Mouse (Mus musculus): ENCODE data around the gene Sh3pxd2a. TPM values are rescaled to one million over a fixed set of nuclear protein-coding genes. Genes with fewer than 3 reads are reported as not detected.

The Sh3pxd2a gene
- total and polyA plus RNA-seq, 3 experiments: 3.9 to 11.3 TPM; not detected in 1

DNA sequence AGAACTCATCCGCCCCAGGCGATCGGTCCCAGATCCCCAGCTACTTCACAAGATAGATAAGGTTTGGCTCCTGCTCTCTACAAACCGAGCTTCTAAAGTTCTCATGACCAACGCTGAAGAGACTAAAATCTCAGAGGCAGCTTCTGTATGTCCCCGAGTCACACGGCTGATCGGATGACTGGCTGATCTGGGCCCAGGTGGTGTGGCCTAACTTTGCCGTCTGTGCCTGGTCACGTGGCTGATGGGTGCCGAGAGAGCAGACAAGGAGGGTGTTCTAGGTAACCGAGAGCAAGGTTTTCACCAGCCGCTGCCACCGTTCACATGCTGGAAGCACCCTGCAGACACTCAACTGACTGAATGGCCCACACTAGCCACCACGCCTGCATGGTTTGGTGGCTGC, 83.2 kb downstream of the Sh3pxd2a start:
- no peaks in the 10 kb centered on the region for H3K27me3 ChIP-seq (ENCODE audit: control insufficient read depth in 1 of 2, insufficient read depth in 2 of 2, low read length in 2 of 2)
- H3K9me3 ChIP-seq (replicated peaks; ENCODE audit: insufficient read depth, low read length): no peaks in the 10 kb centered on the region
- DNase-seq (ENCODE audit: low read depth, low spot score): no peak
- TF ChIP-seq GABPA (IDR thresholded peaks at IDR 0.05; ENCODE audit: low read depth, low read length) (no peak), RAD21 (IDR thresholded peaks at IDR 0.05; ENCODE audit: low read depth, low read length) (no peak)
- H3K27ac ChIP-seq (ENCODE audit: control insufficient read depth, low read depth, low read length): no peak overlapping the region
- no peaks in the 10 kb centered on the region for H3K4me1 ChIP-seq (ENCODE audit: control insufficient read depth in 1 of 2, insufficient read depth in 2 of 2, low read length in 2 of 2)
- H3K36me3 ChIP-seq (ENCODE audit: control insufficient read depth in 1 of 2, insufficient read depth in 2 of 2, low read length in 2 of 2): no peaks in the 10 kb centered on the region
- no peak overlapping the region for H3K4me3 ChIP-seq (ENCODE audit: control insufficient read depth in 1 of 2, insufficient read depth in 1 of 2, low read depth in 2 of 2, low read length in 2 of 2)
- H3K9ac ChIP-seq (ENCODE audit: control insufficient read depth, low read depth, low read length, poor library complexity, severe bottlenecking): no peak overlapping the region
- H3K79me2 ChIP-seq (ENCODE audit: control insufficient read depth, insufficient read depth, low read length, poor library complexity): no peaks in the 10 kb centered on the region

DNA sequence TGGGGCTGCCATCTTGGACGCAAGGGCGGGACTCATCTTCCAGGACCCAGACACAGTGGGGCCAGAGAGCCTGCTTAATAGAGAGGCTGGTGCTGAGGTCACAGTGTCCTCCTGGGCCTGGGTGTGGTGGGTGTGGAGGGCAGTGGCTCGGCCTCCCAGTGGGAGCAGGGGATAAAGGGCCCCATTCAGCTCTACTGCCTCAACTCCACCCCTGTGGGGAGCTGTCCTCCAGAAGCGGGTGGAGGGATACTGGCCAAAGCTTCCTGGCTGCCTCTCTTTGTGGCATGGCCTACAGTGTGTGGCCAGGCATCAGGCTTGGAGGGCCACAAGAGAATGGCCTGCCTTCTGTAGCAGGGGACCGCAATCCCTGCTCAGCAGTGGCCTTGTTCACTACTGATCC, 85.1 kb downstream of the Sh3pxd2a start:
- no peaks in the 10 kb centered on the region for H3K36me3 ChIP-seq (ENCODE audit: control insufficient read depth in 1 of 2, insufficient read depth in 2 of 2, low read length in 2 of 2)
- DNase-seq (ENCODE audit: low read depth, low spot score): no peak
- H3K4me3 ChIP-seq (ENCODE audit: control insufficient read depth in 1 of 2, insufficient read depth in 1 of 2, low read depth in 2 of 2, low read length in 2 of 2): no peak overlapping the region
- no peaks in the 10 kb centered on the region for H3K27me3 ChIP-seq (ENCODE audit: control insufficient read depth in 1 of 2, insufficient read depth in 2 of 2, low read length in 2 of 2)
- TF ChIP-seq NELFE (IDR thresholded peaks at IDR 0.05; ENCODE audit: low read depth, low read length): no peak
- no peak for TF ChIP-seq GATA1 (IDR thresholded peaks at IDR 0.05; ENCODE audit: low read depth, low read length)
- no peak for TF ChIP-seq JUND (IDR thresholded peaks at IDR 0.05; ENCODE audit: low read depth, low read length)
- TF ChIP-seq ETS1 (IDR thresholded peaks at IDR 0.05; ENCODE audit: low read depth, low read length): no peak
- no peak for TF ChIP-seq EP300 (IDR thresholded peaks at IDR 0.05; ENCODE audit: low read depth in 1 of 2, low read length in 2 of 2)
- no peak overlapping the region for H3K9ac ChIP-seq (ENCODE audit: control insufficient read depth, low read depth, low read length, poor library complexity, severe bottlenecking)
- no peaks in the 10 kb centered on the region for H3K9me3 ChIP-seq (replicated peaks; ENCODE audit: insufficient read depth, low read length)
- no peaks in the 10 kb centered on the region for H3K79me2 ChIP-seq (ENCODE audit: control insufficient read depth, insufficient read depth, low read length, poor library complexity)
- H3K27ac ChIP-seq (ENCODE audit: control insufficient read depth, low read depth, low read length): no peak overlapping the region
- no peaks in the 10 kb centered on the region for H3K4me1 ChIP-seq (ENCODE audit: control insufficient read depth in 1 of 2, insufficient read depth in 2 of 2, low read length in 2 of 2)

DNA sequence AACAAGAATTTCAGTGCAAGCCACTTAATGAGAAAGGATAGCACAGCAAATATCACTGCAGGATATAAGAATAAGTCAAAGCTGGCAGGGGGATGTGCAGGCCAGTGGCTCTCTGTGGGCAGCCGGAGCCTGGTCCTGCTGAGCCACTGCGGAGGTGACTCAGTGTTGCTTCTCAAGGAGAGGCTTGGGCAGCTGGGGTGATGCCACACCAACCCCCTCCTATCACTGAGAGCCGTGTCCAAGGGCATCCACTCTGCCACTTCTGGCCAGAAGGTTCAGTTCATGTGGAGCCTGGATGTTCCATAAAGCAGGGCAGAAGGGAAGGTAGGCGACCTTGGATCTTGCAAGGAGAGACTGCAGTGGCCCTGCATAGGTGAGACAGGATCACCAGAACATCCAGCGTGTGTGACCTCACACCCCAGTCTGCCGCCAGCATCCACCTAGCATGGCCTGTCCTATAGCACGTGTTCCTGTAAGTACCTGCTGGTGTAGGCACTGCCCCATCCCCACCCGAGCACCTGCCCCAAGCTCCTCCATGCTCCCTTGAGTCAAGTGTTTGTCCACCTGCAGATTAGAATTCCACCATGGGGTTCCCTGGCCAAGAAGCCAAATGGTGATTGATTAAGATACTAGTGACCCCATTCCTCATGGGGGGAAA, 89.2 kb downstream of the Sh3pxd2a start:
- no peak for TF ChIP-seq SIN3A (IDR thresholded peaks at IDR 0.05; ENCODE audit: low read length)
- TF ChIP-seq ETS1 (IDR thresholded peaks at IDR 0.05; ENCODE audit: low read depth, low read length): no peak
- no peak for TF ChIP-seq ZC3H11A (IDR thresholded peaks at IDR 0.05; ENCODE audit: low read depth, low read length)
- no peak for TF ChIP-seq TCF12 (IDR thresholded peaks at IDR 0.05; ENCODE audit: low read depth, low read length)
- no peak for TF ChIP-seq MYC (IDR thresholded peaks at IDR 0.05; ENCODE audit: low read depth, low read length)
- no peak for TF ChIP-seq GATA1 (IDR thresholded peaks at IDR 0.05; ENCODE audit: low read depth, low read length)
- no peak for TF ChIP-seq SMC3 (IDR thresholded peaks at IDR 0.05; ENCODE audit: low read depth, low read length)
- no peak for TF ChIP-seq NELFE (IDR thresholded peaks at IDR 0.05; ENCODE audit: low read depth, low read length)
- TF ChIP-seq USF2 (IDR thresholded peaks at IDR 0.05; ENCODE audit: borderline replicate concordance in 1 of 2, insufficient read depth in 1 of 2, low read depth in 1 of 2, low read length in 2 of 2): no peak
- no peak for TF ChIP-seq MAX (IDR thresholded peaks at IDR 0.05; ENCODE audit: low read length)
- TF ChIP-seq RCOR1 (IDR thresholded peaks at IDR 0.05; ENCODE audit: low read depth, low read length): no peak
- Histone ChIP-seq H3K9ac (ENCODE audit: control insufficient read depth, low read depth, low read length, poor library complexity, severe bottlenecking) (no peak overlapping the region), H3K27ac (ENCODE audit: control insufficient read depth, low read depth, low read length) (no peak overlapping the region)

More for the DNA sequence above, 89.2 kb downstream of the Sh3pxd2a start:
- Histone ChIP-seq H3K4me1 (ENCODE audit: control insufficient read depth in 1 of 2, insufficient read depth in 2 of 2, low read length in 2 of 2) (no peaks in the 10 kb centered on the region), H3K36me3 (ENCODE audit: control insufficient read depth in 1 of 2, insufficient read depth in 2 of 2, low read length in 2 of 2) (no peaks in the 10 kb centered on the region), H3K27me3 (ENCODE audit: control insufficient read depth in 1 of 2, insufficient read depth in 2 of 2, low read length in 2 of 2) (no peaks in the 10 kb centered on the region), H3K79me2 (ENCODE audit: control insufficient read depth, insufficient read depth, low read length, poor library complexity) (no peaks in the 10 kb centered on the region), H3K4me3 (ENCODE audit: control insufficient read depth in 1 of 2, insufficient read depth in 1 of 2, low read depth in 2 of 2, low read length in 2 of 2) (no peak overlapping the region), H3K9me3 (replicated peaks; ENCODE audit: insufficient read depth, low read length) (no peaks in the 10 kb centered on the region)
- no peak for DNase-seq (ENCODE audit: low read depth, low spot score)
